ENCODE assay signal across 12 mouse cellular contexts in the genomic region with DNA sequence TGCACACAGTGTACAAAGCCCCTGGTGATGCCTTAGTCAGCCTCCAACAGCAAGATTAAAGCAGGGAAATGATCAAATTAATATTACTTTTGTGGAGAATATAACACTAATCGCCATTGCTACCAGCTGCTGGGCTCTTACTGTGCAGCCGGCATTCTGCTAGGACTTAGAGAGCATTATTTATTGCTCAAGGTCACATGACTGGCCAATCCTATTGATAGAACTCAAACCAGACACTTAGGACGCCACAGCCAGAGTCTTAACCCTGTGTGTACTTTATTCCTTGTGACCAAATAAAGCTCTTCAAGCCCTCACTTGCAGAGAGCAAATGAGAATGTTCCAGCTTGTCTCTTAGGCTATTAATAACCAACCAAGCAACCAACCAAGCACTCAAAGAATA.
DNase-seq lines count a peak whose midpoint lies in the region; ATAC-seq and TF ChIP-seq lines count a peak whose summit lies in the region.
"Had no signal": no experiment of that assay in that cellular context is flagged by ENCODE, and none has a peak within 500 bp of the region (broad histone marks: within the 10 kb centered on the region; RNA-seq: fewer than 3 reads in every experiment).

No protein-coding gene starts in this region.

- H3K4me1 ChIP-seq in kidney, embryonic 15.5 days, result peaks cover 10% of the 10 kb centered on the region
- H3K4me1 ChIP-seq in heart, adult 2 months (ENCODE audit: control insufficient read depth, insufficient read depth, low read length), result peaks cover 5% of the 10 kb centered on the region
- H3K4me1 ChIP-seq in heart, embryonic 16.5 days (ENCODE audit: control insufficient read depth, insufficient read depth, low read length), result peaks cover 12% of the 10 kb centered on the region

- no peak overlapping the region for H3K4me3 ChIP-seq in kidney, embryonic 15.5 days (replicated peaks)
- no peak overlapping the region for H3K4me3 ChIP-seq in heart, adult 2 months
- no peak overlapping the region for H3K4me3 ChIP-seq in heart, embryonic 16.5 days (ENCODE audit: low read length)
- no peak overlapping the region for H3K4me3 ChIP-seq in myocyte
- H3K4me3 ChIP-seq: embryonic facial prominence, embryonic 12.5 days had no signal

- no peak for DNase-seq in kidney, adult 8-10 months
- DNase-seq in heart, adult 2 months, result peak in 1 of 2 experiments; percentile 24
- DNase-seq in urinary bladder, postnatal 4 days (ENCODE audit: low spot score in 2 of 2), result no peak
- no peak for DNase-seq in layer of hippocampus, postnatal 25 days (ENCODE audit: extremely low spot score in 1 of 2, low spot score in 1 of 2)
- DNase-seq: gastrocnemius, postnatal 10 days; layer of hippocampus, postnatal 36 days; lung, postnatal 14 days; thymus, postnatal 14 days had no signal

- TF ChIP-seq CTCF in heart, adult 2 months (IDR thresholded peaks at IDR 0.05), result no peak

- no peak for TF ChIP-seq EP300 in heart, adult 2 months (IDR thresholded peaks at IDR 0.05; ENCODE audit: insufficient read depth, low read depth, low read length)

- H3K27ac ChIP-seq in kidney, embryonic 15.5 days, result peak overlapping the region; percentile 54
- H3K27ac ChIP-seq in heart, adult 2 months, result peak overlapping the region; percentile 75
- H3K27ac ChIP-seq in heart, embryonic 16.5 days (ENCODE audit: low read length), result peak overlapping the region; percentile 92
- H3K27ac ChIP-seq: embryonic facial prominence, embryonic 12.5 days had no signal

- no peak overlapping the region for H3ac ChIP-seq in myocyte (ENCODE audit: control insufficient read depth, insufficient read length)

- ATAC-seq in kidney, embryonic 15.5 days (replicated peaks; ENCODE audit: low FRiP score), result peak; percentile 18; the same call in 1 of the 2 replicates
- ATAC-seq in heart, embryonic 16.5 days (replicated peaks; ENCODE audit: extremely low read depth, insufficient read depth, low FRiP score), result peak; percentile 89

- intact Hi-C loops in heart, adult 2 months (cut with DNase I), result loop anchor here (10.0 kb wide), 1 partner anchor 177 kb away; a partner anchor contains a TSS

- no peaks in the 10 kb centered on the region for H3K36me3 ChIP-seq in kidney, embryonic 15.5 days
- H3K36me3 ChIP-seq in heart, adult 2 months (ENCODE audit: control insufficient read depth, insufficient read depth, low read length), result no peaks in the 10 kb centered on the region
- H3K36me3 ChIP-seq in heart, embryonic 16.5 days (ENCODE audit: control insufficient read depth, insufficient read depth), result no peaks in the 10 kb centered on the region
- no peaks in the 10 kb centered on the region for H3K36me3 ChIP-seq in myocyte (ENCODE audit: control insufficient read depth, insufficient read depth)
- H3K36me3 ChIP-seq: embryonic facial prominence, embryonic 12.5 days had no signal

- H3K9me3 ChIP-seq in kidney, embryonic 15.5 days (replicated peaks), result no peaks in the 10 kb centered on the region
- H3K9me3 ChIP-seq in heart, embryonic 16.5 days (replicated peaks; ENCODE audit: control insufficient read depth, low read length), result no peaks in the 10 kb centered on the region
- H3K9me3 ChIP-seq: embryonic facial prominence, embryonic 12.5 days had no signal

- H3K79me2 ChIP-seq in heart, adult 2 months (replicated peaks; ENCODE audit: control insufficient read depth, insufficient read depth, low read length), result no peaks in the 10 kb centered on the region
- H3K79me2 ChIP-seq in myocyte (ENCODE audit: control insufficient read depth, insufficient read depth), result no peaks in the 10 kb centered on the region

- no peak for TF ChIP-seq POLR2A in heart, adult 2 months (IDR thresholded peaks at IDR 0.05; ENCODE audit: insufficient read depth, low read depth, low read length)
- no peak for TF ChIP-seq POLR2A in myocyte (IDR thresholded peaks at IDR 0.05; ENCODE audit: insufficient read length, low read depth)

- H3K4me2 ChIP-seq in kidney, embryonic 15.5 days, result no peak overlapping the region
- H3K4me2 ChIP-seq in heart, embryonic 16.5 days (ENCODE audit: low read depth, low read length), result peak overlapping the region; percentile 31
- no peak overlapping the region for H3K4me2 ChIP-seq in myocyte (ENCODE audit: low read depth)
- H3K4me2 ChIP-seq: embryonic facial prominence, embryonic 12.5 days had no signal

- H3K27me3 ChIP-seq in kidney, embryonic 15.5 days, result no peaks in the 10 kb centered on the region
- H3K27me3 ChIP-seq in heart, adult 2 months (ENCODE audit: control insufficient read depth, insufficient read depth, low read length), result no peaks in the 10 kb centered on the region
- no peaks in the 10 kb centered on the region for H3K27me3 ChIP-seq in heart, embryonic 16.5 days (ENCODE audit: control insufficient read depth, insufficient read depth, low read length)
- no peaks in the 10 kb centered on the region for H3K27me3 ChIP-seq in myocyte (ENCODE audit: control insufficient read depth, insufficient read depth, insufficient read length)
- H3K27me3 ChIP-seq: embryonic facial prominence, embryonic 12.5 days had no signal

- H3K9ac ChIP-seq in kidney, embryonic 15.5 days, result no peak overlapping the region
- H3K9ac ChIP-seq in heart, adult 2 months (ENCODE audit: low read depth, low read length), result 0 out of 2 replicates have a peak overlapping the region, but pooled peaks have one; percentile 8
- H3K9ac ChIP-seq in heart, embryonic 16.5 days (ENCODE audit: low read length), result peak overlapping the region; percentile 37
- H3K9ac ChIP-seq: embryonic facial prominence, embryonic 12.5 days had no signal

- 16% methylated on average over 3 of the region's 3 CpGs for WGBS in kidney, embryonic 15.5 days
- 38% methylated on average over 3 of the region's 3 CpGs for WGBS in heart, adult 2 months
- 26% methylated on average over 3 of the region's 3 CpGs for WGBS in heart, embryonic 16.5 days

TF ChIP-seq in myocyte, 11 proteins besides CTCF, POLR2A, EP300 and RAD21:
- TF ChIP-seq REST (IDR thresholded peaks at IDR 0.05; ENCODE audit: insufficient read depth, insufficient read length) (no peak), USF1 (IDR thresholded peaks at IDR 0.05; ENCODE audit: low read depth) (peak; percentile 19), MAX (IDR thresholded peaks at IDR 0.05; ENCODE audit: low read depth) (no peak)
